Comparison of ENCODE assay signal across 7 mouse cellular contexts in genomic region chr10:60078561-60078917, GRCm38 (mm10). TPM values are rescaled to one million over a fixed set of nuclear protein-coding genes. Genes with fewer than 3 reads are reported as not detected.
DNase-seq lines count a peak whose midpoint lies in the region; ATAC-seq and TF ChIP-seq lines count a peak whose summit lies in the region.

No protein-coding gene starts in this region.

- H3K4me2 ChIP-seq in neural tube, embryonic 13.5 days: no peak overlapping the region

- H3K9ac ChIP-seq in neural tube, embryonic 13.5 days: no peak overlapping the region

- no peaks in the 10 kb centered on the region for H3K9me3 ChIP-seq in neural tube, embryonic 13.5 days

- no peaks in the 10 kb centered on the region for H3K36me3 ChIP-seq in neural tube, embryonic 13.5 days

- TF ChIP-seq CTCF in bone marrow, adult 2 months (IDR thresholded peaks at IDR 0.05; ENCODE audit: control insufficient read depth, insufficient read depth, low read length): no peak

- H3K4me1 ChIP-seq in neural tube, embryonic 13.5 days (replicated peaks): peaks cover 36% of the 10 kb centered on the region
- H3K4me1 ChIP-seq in bone marrow, adult 2 months (ENCODE audit: control insufficient read depth, insufficient read depth, low read length): peaks cover 14% of the 10 kb centered on the region

- no peak for DNase-seq in neural tube, embryonic 10.5 days (ENCODE audit: extremely low spot score, low spot score)
- peak; percentile 47 for DNase-seq in gonadal fat pad, adult 2 months (ENCODE audit: low read depth)
- DNase-seq in kidney, postnatal 14 days: peak; percentile 41
- DNase-seq in lung, postnatal 4 days: peak; percentile 38 to 67
- DNase-seq in urinary bladder, postnatal 10 days (ENCODE audit: low spot score): no peak

- no peak overlapping the region for H3K4me3 ChIP-seq in neural tube, embryonic 13.5 days
- no peak overlapping the region for H3K4me3 ChIP-seq in bone marrow, adult 2 months (replicated peaks; ENCODE audit: control insufficient read depth, low read depth, low read length)

- H3K27me3 ChIP-seq in neural tube, embryonic 13.5 days: no peaks in the 10 kb centered on the region

- TF ChIP-seq POLR2A in bone marrow, adult 2 months (IDR thresholded peaks at IDR 0.05; ENCODE audit: borderline replicate concordance, control insufficient read depth, low read depth, low read length): no peak

- 0 out of 2 replicates have a peak, but pooled peaks have one; percentile 25 for ATAC-seq in neural tube, embryonic 13.5 days (ENCODE audit: low read depth)

- WGBS in neural tube, embryonic 13.5 days: 57% methylated on average over 5 of the region's 5 CpGs
- WGBS in bone marrow, adult 2 months: 28% methylated on average over 5 of the region's 5 CpGs

- peak overlapping the region; percentile 56 for H3K27ac ChIP-seq in neural tube, embryonic 13.5 days (replicated peaks)
- H3K27ac ChIP-seq in bone marrow, adult 2 months (ENCODE audit: control insufficient read depth, insufficient read depth, low read depth, low read length, poor library complexity): peak overlapping the region; percentile 60

RNA-seq across cellular contexts. Expression of gene Spock2, which starts 27.5 kb away (rescaled TPM):
- polyA plus RNA-seq in neural tube, embryonic 13.5 days (2015; fragmentation: Nextera tagmentation; extraction: Ambion mirVana): 99.9 and 103 TPM in 2 replicates
- polyA plus RNA-seq in bone marrow, adult 2 months (2011; ENCODE audit: insufficient read depth, insufficient read length, low replicate concordance, missing spikeins): 0.95 and 1.2 TPM in 2 replicates
- polyA plus RNA-seq in gonadal fat pad, adult 2 months (2012; rRNA removed): 29.0 and 38.6 TPM in 2 replicates

Comparison
In these comparisons a context has a peak if more than half of its experiments do, and no peak if none do; other contexts are left out.
1. DNase-seq: peak in gonadal fat pad, adult 2 months (single experiment), kidney, postnatal 14 days (single experiment) and lung, postnatal 4 days (2 of 2); none in neural tube, embryonic 10.5 days (single experiment) and urinary bladder, postnatal 10 days (single experiment).
2. RNA of gene Spock2, which starts 27.5 kb away (polyA plus RNA-seq): 99.9 to 103 TPM in neural tube, embryonic 13.5 days and 29.0 to 38.6 TPM in gonadal fat pad, adult 2 months; 0.95 to 1.2 TPM in bone marrow, adult 2 months; every median in the first group is over 10 times any median in the second.